Mouse (Mus musculus): ENCODE measurements around the gene Dmd. TPM values are rescaled to one million over a fixed set of nuclear protein-coding genes. Genes with fewer than 3 reads are reported as not detected.

The Dmd gene
- polyA plus RNA-seq, 1 experiment from 2014 or later: 29.0 TPM

- Histone ChIP-seq H3K27me3 (ENCODE audit: insufficient read depth, low read length) (peaks cover 3% of the 10 kb centered on the region; the same call in 1 of the 2 replicates), H3K4me1 (ENCODE audit: insufficient read depth, low read length) (no peaks in the 10 kb centered on the region), H3K27ac (ENCODE audit: low read length) (no peak overlapping the region), H3K36me3 (ENCODE audit: insufficient read depth, low read length) (no peaks in the 10 kb centered on the region), H3K4me2 (replicated peaks; ENCODE audit: low read depth, low read length) (no peak overlapping the region), H3K9ac (replicated peaks; ENCODE audit: low read length) (no peak overlapping the region), H3K9me3 (ENCODE audit: low read length) (no peaks in the 10 kb centered on the region), H3K4me3 (ENCODE audit: low read length) (no peak overlapping the region)
- ATAC-seq (ENCODE audit: low FRiP score, low TSS enrichment): no peak
- 61% methylated on average over 2 of the region's 2 CpGs for WGBS
These were observed 2130.5 kb downstream of the Dmd start for GRCm38 (mm10) chrX:85079174-85079573.

- Histone ChIP-seq H3K36me3 (ENCODE audit: insufficient read depth, low read length) (no peaks in the 10 kb centered on the region), H3K4me2 (replicated peaks; ENCODE audit: low read depth, low read length) (no peak overlapping the region), H3K9me3 (ENCODE audit: low read length) (no peaks in the 10 kb centered on the region), H3K27ac (ENCODE audit: low read length) (no peak overlapping the region), H3K27me3 (ENCODE audit: insufficient read depth, low read length) (no peaks in the 10 kb centered on the region), H3K4me3 (ENCODE audit: low read length) (no peak overlapping the region), H3K9ac (replicated peaks; ENCODE audit: low read length) (no peak overlapping the region), H3K4me1 (ENCODE audit: insufficient read depth, low read length) (no peaks in the 10 kb centered on the region)
- WGBS: 61% methylated on average over 8 of the region's 8 CpGs
- ATAC-seq (ENCODE audit: low FRiP score, low TSS enrichment): peak; percentile 35; the same call in 1 of the 2 replicates
These were observed 2135.8 kb downstream of the Dmd start for GRCm38 (mm10) chrX:85084237-85085153.

GRCm38 (mm10) chrX:85089506-85089905, 2140.8 kb downstream of the Dmd start:
- H3K4me3 ChIP-seq (ENCODE audit: low read length): no peak overlapping the region
- no peak for ATAC-seq (ENCODE audit: low FRiP score, low TSS enrichment)
- H3K4me1 ChIP-seq (ENCODE audit: insufficient read depth, low read length): no peaks in the 10 kb centered on the region
- H3K36me3 ChIP-seq (ENCODE audit: insufficient read depth, low read length): no peaks in the 10 kb centered on the region
- H3K9ac ChIP-seq (replicated peaks; ENCODE audit: low read length): no peak overlapping the region
- H3K27ac ChIP-seq (ENCODE audit: low read length): no peak overlapping the region
- 64% methylated on average over 7 of the region's 7 CpGs for WGBS
- H3K4me2 ChIP-seq (replicated peaks; ENCODE audit: low read depth, low read length): no peak overlapping the region
- H3K9me3 ChIP-seq (ENCODE audit: low read length): no peaks in the 10 kb centered on the region
- no peaks in the 10 kb centered on the region for H3K27me3 ChIP-seq (ENCODE audit: insufficient read depth, low read length)

GRCm38 (mm10) chrX:85093354-85093753, 2144.7 kb downstream of the Dmd start:
- no peak for ATAC-seq (ENCODE audit: low FRiP score, low TSS enrichment)
- Histone ChIP-seq H3K27me3 (ENCODE audit: insufficient read depth, low read length) (no peaks in the 10 kb centered on the region), H3K4me3 (ENCODE audit: low read length) (no peak overlapping the region), H3K4me2 (replicated peaks; ENCODE audit: low read depth, low read length) (no peak overlapping the region), H3K9ac (replicated peaks; ENCODE audit: low read length) (no peak overlapping the region), H3K9me3 (ENCODE audit: low read length) (no peaks in the 10 kb centered on the region), H3K27ac (ENCODE audit: low read length) (no peak overlapping the region), H3K36me3 (ENCODE audit: insufficient read depth, low read length) (no peaks in the 10 kb centered on the region), H3K4me1 (ENCODE audit: insufficient read depth, low read length) (no peaks in the 10 kb centered on the region)

GRCm38 (mm10) chrX:85098691-85099090, 2150.0 kb downstream of the Dmd start:
- Histone ChIP-seq H3K4me2 (replicated peaks; ENCODE audit: low read depth, low read length) (no peak overlapping the region), H3K9me3 (ENCODE audit: low read length) (no peaks in the 10 kb centered on the region), H3K27ac (ENCODE audit: low read length) (no peak overlapping the region), H3K4me1 (ENCODE audit: insufficient read depth, low read length) (no peaks in the 10 kb centered on the region), H3K36me3 (ENCODE audit: insufficient read depth, low read length) (no peaks in the 10 kb centered on the region), H3K9ac (replicated peaks; ENCODE audit: low read length) (no peak overlapping the region), H3K4me3 (ENCODE audit: low read length) (no peak overlapping the region), H3K27me3 (ENCODE audit: insufficient read depth, low read length) (no peaks in the 10 kb centered on the region)
- no peak for ATAC-seq (ENCODE audit: low FRiP score, low TSS enrichment)

- Histone ChIP-seq H3K4me3 (ENCODE audit: low read length) (no peak overlapping the region), H3K27ac (ENCODE audit: low read length) (no peak overlapping the region), H3K27me3 (ENCODE audit: insufficient read depth, low read length) (no peaks in the 10 kb centered on the region), H3K9ac (replicated peaks; ENCODE audit: low read length) (no peak overlapping the region), H3K4me2 (replicated peaks; ENCODE audit: low read depth, low read length) (no peak overlapping the region), H3K4me1 (ENCODE audit: insufficient read depth, low read length) (no peaks in the 10 kb centered on the region), H3K36me3 (ENCODE audit: insufficient read depth, low read length) (no peaks in the 10 kb centered on the region), H3K9me3 (ENCODE audit: low read length) (no peaks in the 10 kb centered on the region)
- no peak for ATAC-seq (ENCODE audit: low FRiP score, low TSS enrichment)
These were observed 2163.7 kb downstream of the Dmd start for GRCm38 (mm10) chrX:85112418-85112817.

- H3K4me3 ChIP-seq (ENCODE audit: low read length): no peak overlapping the region
- no peak overlapping the region for H3K27ac ChIP-seq (ENCODE audit: low read length)
- H3K9ac ChIP-seq (replicated peaks; ENCODE audit: low read length): no peak overlapping the region
- no peaks in the 10 kb centered on the region for H3K9me3 ChIP-seq (ENCODE audit: low read length)
- H3K4me1 ChIP-seq (ENCODE audit: insufficient read depth, low read length): no peaks in the 10 kb centered on the region
- no peaks in the 10 kb centered on the region; the same call in 1 of the 2 replicates for H3K27me3 ChIP-seq (ENCODE audit: insufficient read depth, low read length)
- no peak for ATAC-seq (ENCODE audit: low FRiP score, low TSS enrichment)
- H3K36me3 ChIP-seq (ENCODE audit: insufficient read depth, low read length): no peaks in the 10 kb centered on the region
- WGBS: 73% methylated on average over 3 of the region's 3 CpGs
- no peak overlapping the region for H3K4me2 ChIP-seq (replicated peaks; ENCODE audit: low read depth, low read length)
These were observed 2184.0 kb downstream of the Dmd start for GRCm38 (mm10) chrX:85132706-85133105.

GRCm38 (mm10) chrX:85137293-85137692, 2188.6 kb downstream of the Dmd start:
- Histone ChIP-seq H3K9ac (replicated peaks; ENCODE audit: low read length) (no peak overlapping the region), H3K4me1 (ENCODE audit: insufficient read depth, low read length) (no peaks in the 10 kb centered on the region), H3K27ac (ENCODE audit: low read length) (no peak overlapping the region), H3K36me3 (ENCODE audit: insufficient read depth, low read length) (no peaks in the 10 kb centered on the region), H3K9me3 (ENCODE audit: low read length) (no peaks in the 10 kb centered on the region), H3K4me3 (ENCODE audit: low read length) (no peak overlapping the region), H3K27me3 (ENCODE audit: insufficient read depth, low read length) (no peaks in the 10 kb centered on the region; the same call in 1 of the 2 replicates), H3K4me2 (replicated peaks; ENCODE audit: low read depth, low read length) (no peak overlapping the region)
- ATAC-seq (ENCODE audit: low FRiP score, low TSS enrichment): no peak
- WGBS: 87% methylated on average over 5 of the region's 5 CpGs

GRCm38 (mm10) chrX:85171264-85171663, 2222.6 kb downstream of the Dmd start:
- no peak overlapping the region for H3K4me2 ChIP-seq (replicated peaks; ENCODE audit: low read depth, low read length)
- 56% methylated on average over 2 of the region's 2 CpGs for WGBS
- no peak overlapping the region for H3K27ac ChIP-seq (ENCODE audit: low read length)
- ATAC-seq (ENCODE audit: low FRiP score, low TSS enrichment): no peak
- H3K36me3 ChIP-seq (ENCODE audit: insufficient read depth, low read length): no peaks in the 10 kb centered on the region
- no peaks in the 10 kb centered on the region for H3K9me3 ChIP-seq (ENCODE audit: low read length)
- no peaks in the 10 kb centered on the region for H3K4me1 ChIP-seq (ENCODE audit: insufficient read depth, low read length)
- H3K4me3 ChIP-seq (ENCODE audit: low read length): no peak overlapping the region
- H3K9ac ChIP-seq (replicated peaks; ENCODE audit: low read length): no peak overlapping the region
- H3K27me3 ChIP-seq (ENCODE audit: insufficient read depth, low read length): no peaks in the 10 kb centered on the region; the same call in 1 of the 2 replicates

- ATAC-seq (ENCODE audit: low FRiP score, low TSS enrichment): no peak
- Histone ChIP-seq H3K4me2 (replicated peaks; ENCODE audit: low read depth, low read length) (no peak overlapping the region), H3K4me3 (ENCODE audit: low read length) (no peak overlapping the region), H3K27ac (ENCODE audit: low read length) (no peak overlapping the region), H3K9me3 (ENCODE audit: low read length) (no peaks in the 10 kb centered on the region), H3K27me3 (ENCODE audit: insufficient read depth, low read length) (no peaks in the 10 kb centered on the region), H3K9ac (replicated peaks; ENCODE audit: low read length) (no peak overlapping the region), H3K4me1 (ENCODE audit: insufficient read depth, low read length) (no peaks in the 10 kb centered on the region), H3K36me3 (ENCODE audit: insufficient read depth, low read length) (no peaks in the 10 kb centered on the region)
- WGBS: 40% methylated on average over 2 of the region's 2 CpGs
These were observed 2238.9 kb downstream of the Dmd start for GRCm38 (mm10) chrX:85187565-85187964.

All from kidney, embryonic 16.5 days (tissue).